Mouse (Mus musculus) thymus, postnatal 36 days (tissue): ENCODE results near the gene Unc79.

ENCODE experiments used
- DNase-seq, 2 experiments: peaks; one replicate each; pipeline ENCODE4 v3.0.0; 2022; ENCODE audit warnings: mixed read lengths in 2 of 2

The Unc79 gene

DNA sequence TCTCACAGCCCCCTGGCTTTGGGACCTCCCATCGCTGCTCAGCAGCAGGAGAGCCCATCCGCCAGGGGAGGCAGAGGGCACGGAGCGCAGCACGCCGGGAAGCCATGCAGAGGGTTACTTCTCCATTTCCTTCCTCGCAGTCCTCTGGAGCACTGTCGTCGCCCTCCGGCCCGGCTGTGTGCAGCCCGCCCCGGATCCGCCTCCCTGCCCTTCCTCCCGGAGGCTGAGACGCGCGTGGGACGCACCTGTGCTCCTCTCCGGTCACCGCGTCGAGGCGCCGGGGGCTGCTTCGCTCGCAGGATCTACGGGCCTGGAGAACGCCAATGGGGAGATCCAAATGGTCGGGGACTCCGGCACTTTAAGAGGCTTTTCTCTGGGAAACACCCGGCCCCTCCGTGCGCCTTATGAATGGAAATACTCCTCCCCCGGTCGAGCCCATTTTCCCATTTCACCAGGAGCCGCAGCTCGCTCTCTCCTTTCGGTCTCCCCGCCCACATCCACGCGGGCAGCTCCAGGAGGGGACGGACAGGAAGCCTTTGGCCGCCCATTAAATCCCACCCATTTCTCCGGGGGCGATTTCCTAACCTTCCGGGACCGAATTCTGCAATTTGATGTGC lies at the start of gene Unc79:
Gene Unc79 (plus strand): TSS at position 82 of the 617 bp plus-strand sequence.
- peak; percentile 2 to 11 for DNase-seq

DNA sequence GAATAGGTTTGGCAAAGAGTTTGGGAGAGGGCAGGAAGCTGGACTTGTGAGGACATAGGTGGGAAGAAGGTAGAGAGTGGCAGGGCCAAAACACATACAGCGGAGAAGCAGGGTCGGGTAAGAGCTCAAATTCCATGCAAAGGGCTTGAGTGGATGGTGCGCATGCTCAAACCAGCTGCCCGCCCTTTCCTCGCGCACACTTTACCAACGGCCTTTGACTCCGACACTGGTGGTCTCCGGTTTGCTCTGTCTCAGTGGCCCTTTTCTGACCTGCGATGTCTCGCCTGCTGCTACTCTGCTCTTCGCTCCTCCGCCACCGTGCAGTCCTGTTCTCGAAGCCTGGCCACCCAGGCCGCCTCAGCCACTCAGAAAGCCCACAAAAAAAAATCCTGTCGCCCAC lies 49.6 kb upstream of the Unc79 start, which contains the start of gene Cox8c:
Gene Cox8c (plus strand): TSS at position 226 of the 400 bp plus-strand sequence.
- DNase-seq = no peak

DNA sequence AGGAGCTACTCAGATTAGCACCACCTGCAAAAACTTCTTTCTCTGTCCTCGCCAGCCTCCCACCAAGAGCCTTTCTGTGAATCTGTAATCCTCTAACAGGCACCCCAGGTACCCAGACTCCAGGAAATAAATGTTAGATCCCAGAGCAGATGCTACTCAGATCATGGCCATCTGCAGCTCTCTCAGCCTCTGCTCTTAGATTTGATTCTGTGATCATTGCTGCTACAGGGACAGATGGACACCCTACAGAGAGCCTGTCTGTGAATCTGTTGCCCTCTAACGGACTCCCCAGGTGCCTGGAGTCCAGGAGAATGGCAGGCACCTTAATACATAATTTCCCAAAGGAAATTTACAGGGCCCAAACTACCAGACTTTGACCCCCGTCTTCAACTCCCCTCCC lies 40.5 kb upstream of the Unc79 start:
- DNase-seq = no peak

DNA sequence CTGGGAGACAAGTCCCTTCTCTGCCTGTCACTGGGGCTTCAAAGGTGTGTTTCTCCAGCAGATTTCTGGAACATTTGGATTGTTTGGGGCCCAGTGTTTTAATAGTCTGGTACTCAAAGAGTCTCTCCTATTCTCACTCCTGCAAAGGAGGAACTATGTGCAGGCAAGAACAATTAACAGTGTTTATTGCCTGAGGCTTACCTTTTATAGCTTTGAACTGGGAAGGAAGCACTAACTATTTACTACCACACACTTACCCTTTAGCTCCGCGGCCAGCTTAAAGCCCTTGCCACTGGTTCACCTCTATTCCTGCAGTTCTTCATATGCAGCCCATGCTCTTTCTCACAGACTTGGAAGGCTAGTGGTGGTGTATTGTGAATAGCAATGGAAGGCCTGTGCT lies 32.6 kb upstream of the Unc79 start:
- DNase-seq = no peak

DNA sequence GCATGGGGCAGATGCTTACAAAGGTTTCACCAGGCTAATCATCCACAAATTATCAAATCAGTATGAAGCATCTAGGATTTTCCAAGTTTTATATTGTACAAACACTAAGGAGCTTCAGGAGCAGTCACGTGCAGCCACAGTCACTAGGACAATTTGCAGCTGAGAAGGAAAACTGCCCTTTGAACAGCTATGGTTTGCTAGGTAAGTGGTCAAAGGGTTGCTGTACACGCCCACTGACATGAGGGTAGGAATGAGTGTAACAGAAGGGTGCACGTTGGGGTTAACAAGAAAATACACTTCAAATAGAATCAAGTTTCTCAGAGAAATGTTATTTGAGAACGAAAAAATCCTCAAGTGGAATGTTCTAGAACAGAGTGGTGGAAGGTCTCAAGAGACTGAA lies 18.9 kb upstream of the Unc79 start:
- DNase-seq = no peak

DNA sequence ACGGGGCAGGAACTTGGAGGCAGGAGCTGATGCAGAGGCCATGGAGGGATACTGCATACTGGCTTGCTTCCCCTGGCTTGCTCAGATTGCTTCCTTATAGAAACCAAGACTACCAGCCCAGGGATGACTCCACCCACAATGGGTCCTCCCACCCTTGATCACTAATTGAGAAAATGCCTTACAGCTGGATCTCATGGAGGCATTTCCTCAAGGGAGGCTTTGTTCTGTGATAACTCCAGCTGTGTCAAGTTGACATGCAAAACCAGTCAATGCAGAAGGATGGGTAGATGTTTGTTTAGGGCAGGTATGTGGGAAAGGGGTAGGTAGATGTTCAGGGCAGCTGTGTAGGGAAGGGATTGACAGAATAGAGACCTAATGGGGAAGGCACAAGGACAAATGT lies 18.3 kb upstream of the Unc79 start:
- DNase-seq = no peak

DNA sequence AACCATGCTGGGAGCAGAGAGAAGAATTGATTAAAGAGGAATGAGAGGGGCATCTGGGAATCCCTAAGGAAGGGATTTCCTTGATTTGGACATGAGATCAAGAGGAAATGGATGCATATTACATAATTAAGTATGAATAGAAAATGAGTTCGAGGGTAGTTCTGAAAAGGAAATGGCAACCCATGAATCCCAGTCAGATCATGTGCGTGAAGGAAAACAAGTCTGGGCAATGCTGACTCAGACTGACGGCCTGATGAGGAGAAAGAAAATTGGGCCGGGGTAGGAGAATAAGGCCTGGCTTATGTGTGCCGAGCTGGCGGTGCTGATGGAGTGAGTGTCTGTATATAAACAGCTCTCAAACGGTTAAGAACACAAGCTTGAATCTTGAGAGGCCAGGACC lies 17.9 kb upstream of the Unc79 start:
- DNase-seq = no peak

DNA sequence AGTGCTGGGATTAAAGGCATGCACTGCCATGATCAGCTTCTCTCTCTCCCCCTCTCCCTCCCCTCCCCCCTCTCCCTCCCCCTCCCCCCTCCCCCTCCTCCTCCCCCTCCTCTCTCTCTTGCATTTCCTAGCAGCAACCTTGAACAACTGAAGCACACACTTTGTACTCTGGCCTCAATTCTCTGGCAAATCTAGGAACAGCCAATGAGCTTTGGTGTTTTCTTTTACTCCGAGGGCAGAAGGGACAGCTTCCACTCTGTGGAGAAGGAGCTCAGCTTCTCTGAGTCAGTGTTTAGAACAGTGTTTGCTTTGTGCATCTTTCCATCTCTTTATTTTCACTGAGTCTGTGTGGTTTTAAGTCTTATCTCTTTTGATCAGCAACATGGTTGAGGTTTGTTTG lies 12.8 kb upstream of the Unc79 start:
- no peak for DNase-seq

DNA sequence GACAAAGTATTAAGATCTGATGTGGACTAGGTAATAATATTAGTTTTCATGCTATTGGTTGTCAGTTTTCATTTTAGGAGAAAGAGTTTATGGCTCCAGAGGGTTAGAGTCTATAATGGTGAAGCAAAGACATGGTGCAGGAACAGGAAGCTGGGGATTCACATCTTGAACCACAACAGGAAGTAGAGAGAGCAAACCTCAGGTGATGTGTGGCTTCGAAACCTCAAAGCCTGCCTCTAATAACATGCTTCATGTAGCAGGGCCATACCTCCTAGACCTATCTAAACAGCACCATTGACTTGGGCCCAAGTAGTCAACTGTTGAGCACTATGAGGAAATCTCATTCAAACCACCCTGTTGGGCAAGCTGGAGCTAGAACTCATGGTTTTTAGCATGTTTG lies 3.1 kb upstream of the Unc79 start:
- no peak for DNase-seq

DNA sequence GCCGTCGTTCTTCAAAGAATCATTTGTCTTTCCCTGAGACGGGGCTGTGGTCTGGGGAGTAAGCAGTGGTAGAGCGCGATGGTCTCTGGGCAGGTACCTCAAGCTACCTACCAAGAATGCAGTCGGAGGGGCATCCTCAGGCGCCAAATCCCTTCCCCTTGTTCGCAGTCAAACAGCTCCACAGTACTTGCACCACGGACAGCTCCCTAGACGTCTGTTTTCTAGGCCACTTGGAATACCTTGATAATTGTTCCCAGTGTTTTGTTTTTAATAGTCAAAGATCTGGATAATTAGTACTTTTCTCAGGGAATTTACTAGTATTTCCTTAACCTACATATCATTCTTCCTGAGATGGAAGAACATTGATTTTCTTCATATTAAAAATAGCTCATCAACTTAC lies 833 bp upstream of the Unc79 start:
- no peak for DNase-seq

DNA sequence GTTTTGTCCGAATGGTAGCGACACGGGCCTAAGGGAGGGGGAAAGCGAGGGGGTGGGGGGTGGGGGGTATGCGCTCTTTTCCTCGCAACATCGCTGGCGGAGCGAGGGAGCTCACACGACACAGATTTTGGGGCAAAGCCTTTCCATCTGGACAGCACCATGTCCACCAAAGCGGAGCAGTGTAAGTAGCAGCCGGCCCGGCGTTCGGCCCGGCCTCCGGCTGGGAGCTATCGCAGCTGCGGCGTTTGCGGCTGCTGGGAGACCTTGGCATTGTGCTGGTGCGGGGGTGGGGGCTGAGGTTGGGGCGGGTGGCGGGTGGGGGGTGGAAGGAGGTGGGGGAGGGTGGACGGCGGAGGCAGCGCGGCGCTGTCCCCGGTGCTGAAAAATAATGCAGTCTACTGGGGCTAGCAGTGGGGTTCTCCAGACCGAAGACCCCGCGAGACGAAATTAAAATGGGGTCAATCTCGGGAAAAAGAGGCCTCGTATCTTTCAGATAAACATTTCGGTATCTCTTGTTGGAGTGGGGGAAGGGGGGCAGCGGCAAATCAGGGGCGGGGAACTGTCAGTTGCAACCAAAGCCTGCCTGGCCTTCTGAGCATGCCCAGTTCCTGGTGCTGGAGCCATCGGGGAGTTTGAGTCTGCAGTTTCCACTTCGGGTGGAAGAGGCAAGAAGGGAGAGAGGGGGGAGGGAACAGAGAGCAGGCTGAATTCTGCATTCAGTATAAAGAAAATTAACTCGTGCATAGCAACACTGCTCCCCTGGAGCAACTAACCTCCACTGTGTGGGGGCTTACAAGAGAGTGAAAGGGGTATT lies 943 bp downstream of the Unc79 start:
- DNase-seq = peak; percentile 2 to 4

DNA sequence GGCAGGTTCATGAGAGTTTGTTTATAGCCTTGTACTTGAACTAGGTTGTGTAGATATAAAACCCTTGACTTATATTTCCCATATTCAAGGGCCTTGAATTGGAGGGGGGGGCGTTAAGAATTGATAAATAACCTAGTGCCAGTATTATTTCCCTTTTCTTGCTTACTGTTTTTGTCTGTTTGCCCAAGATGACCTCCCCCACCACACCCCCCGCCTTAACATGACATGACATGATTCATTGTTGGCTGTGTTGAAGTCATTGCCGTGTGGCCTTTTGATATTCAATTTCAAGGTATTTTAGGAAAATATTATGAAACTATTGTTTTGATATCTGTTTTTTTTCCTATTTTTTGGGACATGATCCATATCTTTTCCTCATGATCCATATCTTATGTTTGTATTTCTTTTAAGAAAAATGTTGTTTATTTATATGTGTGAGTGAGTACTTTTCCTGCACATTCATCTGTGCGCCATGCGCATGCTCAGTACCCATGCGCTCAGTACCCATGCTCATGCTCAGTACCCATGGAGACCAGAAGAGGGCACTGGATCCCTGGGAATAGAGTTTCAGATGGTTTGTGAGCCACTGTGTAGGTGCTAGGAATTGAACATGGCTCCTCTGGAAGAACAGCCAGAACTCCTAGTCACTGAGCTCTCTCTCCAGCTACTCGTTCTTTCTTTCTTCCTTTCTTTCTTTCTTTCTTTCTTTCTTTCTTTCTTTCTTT lies 11.6 kb downstream of the Unc79 start:
- DNase-seq = no peak

DNA sequence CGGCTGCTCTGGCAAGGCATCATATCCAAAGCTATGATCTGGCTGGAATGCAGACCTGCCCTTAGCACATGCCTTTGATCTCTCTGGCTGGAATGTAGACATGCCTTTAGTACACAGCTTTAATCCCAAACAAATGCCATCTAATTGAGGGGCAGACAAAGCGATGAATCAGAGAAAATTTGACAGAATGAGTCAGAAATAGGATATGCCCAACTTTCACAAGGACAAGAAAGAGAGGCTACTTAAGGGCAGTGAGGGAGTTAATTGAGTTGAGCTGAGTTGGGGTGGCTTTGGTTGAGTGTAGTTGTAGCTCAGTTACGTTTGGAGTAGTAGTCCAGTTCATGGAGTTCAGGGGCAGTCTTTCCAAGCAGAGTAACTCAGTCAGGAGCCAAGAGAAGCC lies 12.4 kb downstream of the Unc79 start:
- no peak for DNase-seq

DNA sequence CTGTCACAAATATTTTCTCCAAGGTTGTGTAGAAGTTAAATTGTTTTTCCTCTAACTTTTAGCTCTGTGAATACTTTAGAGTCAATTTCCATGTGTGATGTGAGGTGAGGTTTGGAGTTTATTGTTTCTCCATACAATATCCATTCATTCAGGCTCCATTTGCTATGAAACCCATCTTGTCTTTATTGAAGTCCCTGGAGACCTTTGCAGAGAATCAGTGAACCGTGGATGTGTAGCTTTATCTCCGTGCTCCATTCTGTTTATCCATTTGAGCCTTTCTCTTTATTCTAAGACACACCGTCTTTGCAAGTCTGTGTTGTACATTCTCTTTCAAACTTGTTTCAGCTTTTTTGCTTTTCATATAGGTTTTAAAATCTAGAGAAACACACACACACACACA lies 15.8 kb downstream of the Unc79 start:
- DNase-seq = no peak

DNA sequence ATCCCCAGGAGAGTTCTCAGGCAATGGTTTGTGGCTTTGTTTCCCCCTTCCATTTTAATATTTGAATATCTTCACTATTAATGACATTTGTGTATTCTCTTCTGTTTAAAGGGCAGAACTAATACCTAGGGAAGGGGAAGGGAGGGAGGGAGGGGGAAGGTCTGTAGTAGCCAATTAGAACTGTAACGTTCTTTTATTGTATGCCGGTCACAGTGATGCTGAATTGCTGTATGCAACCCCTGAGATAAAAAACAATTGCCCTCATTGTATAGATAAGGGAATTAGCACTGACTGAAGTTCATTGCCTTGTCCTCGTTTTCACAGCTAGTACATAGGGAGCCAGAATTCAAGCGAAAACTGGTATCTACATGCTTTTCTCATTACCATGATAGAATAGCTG lies 31.9 kb downstream of the Unc79 start:
- no peak for DNase-seq

DNA sequence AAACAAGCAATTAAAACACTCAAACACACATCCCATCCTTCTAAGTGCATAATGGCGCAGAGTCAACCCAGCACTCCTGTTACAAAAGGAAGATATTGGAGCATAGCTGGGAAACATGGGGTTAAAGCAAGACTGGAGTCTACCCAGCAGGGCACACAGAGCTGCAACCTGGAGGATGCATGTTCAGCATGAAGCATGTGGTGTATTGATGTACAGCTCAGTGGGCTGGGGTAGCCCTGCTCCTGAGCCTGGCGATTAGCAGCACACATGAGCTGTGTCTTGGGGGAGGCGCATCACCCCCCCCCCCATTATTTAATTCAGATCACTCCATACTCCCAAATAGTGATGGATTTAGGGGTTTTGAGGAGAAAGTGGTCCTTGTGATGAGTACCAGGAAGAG lies 32.9 kb downstream of the Unc79 start:
- DNase-seq = no peak

DNA sequence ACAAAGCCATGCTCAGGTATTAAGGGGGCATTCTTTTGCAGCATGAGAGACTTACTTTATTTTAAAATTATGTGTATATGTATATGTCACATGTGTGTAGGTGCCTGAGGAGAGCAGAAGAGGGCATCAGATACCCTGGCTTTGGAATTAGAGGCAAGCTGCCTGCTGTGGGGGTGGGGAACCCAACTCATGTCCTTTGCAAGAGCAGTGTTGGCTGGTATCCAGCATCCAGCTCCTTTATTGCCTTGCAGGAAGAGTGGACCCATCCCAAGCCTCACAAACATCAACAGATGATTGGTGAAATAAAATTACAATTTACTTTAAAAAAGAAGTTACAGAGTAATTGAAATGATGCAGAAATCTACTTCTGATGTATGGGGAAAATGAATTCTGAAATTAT lies 36.7 kb downstream of the Unc79 start:
- DNase-seq = no peak

DNA sequence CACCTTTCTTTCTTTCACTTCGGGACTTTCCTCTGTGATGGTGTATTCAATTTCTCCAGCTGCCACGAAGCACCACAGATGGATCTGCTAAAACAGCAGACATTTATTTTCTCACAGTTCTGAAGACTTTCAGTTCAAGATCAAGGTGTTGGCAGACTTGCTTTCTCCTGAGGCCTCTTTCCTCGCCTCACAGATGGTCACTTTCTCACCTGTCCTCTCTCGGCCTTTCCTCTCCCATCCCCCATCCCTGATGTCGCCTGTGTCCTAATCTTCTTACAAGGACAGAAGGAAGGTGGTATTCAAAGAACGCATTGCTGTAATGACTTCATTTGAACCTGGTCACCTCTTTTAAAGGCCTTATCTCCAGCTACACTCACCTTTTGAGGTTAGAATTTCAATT lies 39.1 kb downstream of the Unc79 start:
- DNase-seq = no peak

DNA sequence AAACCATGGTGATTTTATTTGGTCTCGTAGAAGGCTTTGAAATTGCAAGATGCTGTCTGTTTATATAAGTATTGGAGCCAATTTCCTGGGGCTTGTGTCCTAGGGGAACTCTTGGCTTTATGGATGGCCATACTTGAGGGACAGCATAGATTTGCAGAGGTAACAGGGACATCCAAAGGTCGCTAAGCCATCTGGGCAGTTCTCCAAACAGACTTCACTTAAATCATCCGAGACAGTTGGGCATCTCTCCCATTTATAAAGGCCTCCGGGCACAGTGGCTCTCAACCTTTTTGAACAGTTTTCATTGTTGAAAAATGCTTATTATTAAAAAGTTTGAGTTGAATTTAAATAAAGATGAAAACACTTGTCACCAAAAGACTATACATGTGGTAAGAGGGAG lies 59.8 kb downstream of the Unc79 start:
- DNase-seq = no peak

DNA sequence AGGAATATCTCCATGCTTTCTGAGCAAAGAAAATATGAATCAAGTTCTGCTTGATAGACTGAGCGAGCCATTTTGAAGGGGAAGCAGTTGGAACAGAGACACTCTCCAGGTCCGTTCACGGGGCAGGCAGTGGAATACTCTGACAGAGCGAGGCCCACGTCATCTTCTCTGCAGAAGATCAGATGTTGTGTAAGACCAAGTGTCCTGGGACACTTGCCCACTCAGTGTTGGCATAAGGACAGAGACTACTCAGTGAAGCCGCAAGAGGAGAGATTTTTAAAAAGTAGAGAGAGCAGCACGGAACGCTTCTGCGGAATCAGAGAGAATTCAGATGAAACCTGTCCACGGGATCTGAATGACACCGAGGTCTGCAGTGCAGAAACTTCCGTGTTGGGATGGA lies 69.5 kb downstream of the Unc79 start:
- DNase-seq = no peak

DNA sequence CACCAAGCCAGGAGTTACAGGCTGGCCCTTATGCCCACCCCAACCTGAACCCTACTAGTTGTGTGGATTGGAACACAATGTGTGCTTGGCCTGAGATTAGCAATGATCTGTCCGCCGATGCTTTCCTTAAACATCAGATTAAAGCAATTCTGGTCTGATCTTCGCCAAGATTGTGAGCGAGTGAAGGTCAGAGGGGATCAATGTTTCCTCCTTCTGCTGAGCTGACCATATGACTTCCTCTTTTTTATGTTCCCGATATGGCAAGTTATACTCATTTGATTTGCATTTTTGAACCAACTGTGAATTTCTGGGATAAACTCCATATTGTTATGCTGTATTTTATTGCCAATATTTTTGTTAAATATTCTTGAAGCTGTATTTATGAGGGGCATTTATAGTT lies 88.0 kb downstream of the Unc79 start:
- DNase-seq = no peak

DNA sequence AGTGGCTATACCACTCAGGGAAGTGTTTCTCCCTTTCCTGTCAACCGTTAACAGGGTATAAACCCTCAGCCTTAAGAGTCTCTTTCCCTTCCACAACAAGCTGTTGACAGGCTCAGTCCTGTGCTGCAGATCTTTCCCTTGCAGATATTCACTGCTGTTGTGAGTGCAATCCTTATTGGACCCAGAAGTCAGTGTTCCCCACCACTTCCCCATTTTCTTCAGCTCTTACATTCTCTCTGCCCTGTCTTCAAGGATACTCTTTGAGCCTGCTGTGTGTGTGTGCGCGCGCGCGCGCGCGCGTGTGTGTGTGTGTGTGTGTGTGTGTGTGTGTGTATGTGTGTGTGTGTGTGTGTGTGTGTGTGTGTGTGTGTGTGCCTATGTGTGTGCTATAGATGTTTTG lies 90.7 kb downstream of the Unc79 start:
- no peak for DNase-seq

DNA sequence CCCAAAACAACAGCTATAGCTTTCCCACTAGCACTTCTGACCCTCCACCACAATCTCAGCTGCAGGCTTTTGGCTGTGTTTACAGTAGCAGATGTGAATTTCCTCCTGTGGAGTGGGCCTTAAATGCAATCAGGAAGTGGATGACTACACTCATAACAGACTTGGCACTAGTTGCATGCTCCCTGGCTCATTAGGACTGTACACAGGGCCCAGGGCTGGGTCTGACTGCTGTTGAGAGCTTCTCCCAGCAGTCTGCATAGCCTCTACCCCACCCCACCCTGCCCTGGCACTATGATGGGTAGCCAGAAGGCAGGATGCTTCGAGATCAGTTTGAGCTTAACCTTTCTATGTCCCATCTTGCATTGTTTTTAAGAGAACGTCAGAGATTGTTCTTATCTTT lies 91.5 kb downstream of the Unc79 start:
- no peak for DNase-seq

DNA sequence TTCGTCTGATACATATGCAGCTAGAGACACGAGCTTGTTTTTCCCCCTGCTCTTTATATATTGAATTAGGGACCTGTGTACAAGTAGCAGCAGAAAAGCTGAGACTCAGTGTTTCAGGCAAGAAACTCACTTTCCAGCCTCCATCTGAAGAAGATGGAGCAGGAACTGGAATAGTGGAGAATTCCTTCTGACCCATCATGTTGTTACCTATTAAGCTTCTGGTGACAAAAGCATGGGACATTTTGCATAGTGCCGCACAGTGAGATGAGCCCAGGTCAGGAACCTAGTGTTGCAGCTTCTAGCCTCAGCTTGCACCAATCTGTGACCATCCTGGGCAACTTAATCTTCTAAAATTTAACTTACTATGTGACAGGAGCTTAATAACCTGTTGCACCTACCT lies 92.7 kb downstream of the Unc79 start:
- DNase-seq = no peak
